8 mouse cellular contexts compared by ENCODE assay signal in the genomic region with DNA sequence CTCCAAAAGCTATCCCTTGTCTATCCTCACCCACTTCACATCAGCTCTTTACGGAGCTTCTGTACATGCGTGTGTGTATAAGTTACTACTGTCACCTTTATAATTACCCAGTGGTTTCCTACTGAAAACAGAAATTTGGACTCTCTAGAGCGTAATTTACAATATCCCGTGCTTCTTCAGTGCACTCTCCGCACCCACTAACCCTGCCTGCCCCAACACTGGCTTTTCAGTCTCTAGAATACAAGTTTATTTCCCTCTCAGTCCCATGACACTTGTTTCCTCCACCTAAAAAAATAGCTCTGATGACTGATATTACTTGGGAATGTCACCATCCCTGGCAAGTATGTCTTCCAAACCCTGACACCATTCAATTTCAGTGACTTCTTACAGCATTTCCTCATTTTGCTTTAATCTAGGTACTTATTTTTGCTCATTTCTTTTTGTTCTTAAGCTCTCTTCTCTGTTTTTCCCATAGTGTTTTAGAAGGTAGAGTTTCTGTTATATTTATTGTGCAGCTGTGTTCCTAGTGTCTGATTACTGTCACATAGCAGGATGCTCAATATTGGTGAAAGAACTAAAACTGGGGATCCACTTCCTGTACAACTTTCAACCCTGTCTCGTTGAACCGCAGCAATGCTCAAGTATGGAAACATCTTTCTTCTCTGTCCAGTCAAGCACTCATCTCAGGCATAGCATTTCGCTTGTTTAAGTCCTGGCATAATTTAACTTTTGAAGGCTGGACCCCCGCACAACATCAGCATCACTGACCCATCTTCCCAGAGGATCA. TPM values are rescaled to one million over a fixed set of nuclear protein-coding genes. Genes with fewer than 3 reads are reported as not detected.
DNase-seq lines count a peak whose midpoint lies in the region; ATAC-seq and TF ChIP-seq lines count a peak whose summit lies in the region.

No protein-coding gene starts in this region.

- peak overlapping the region; percentile 70 for H3K4me3 ChIP-seq in heart, embryonic 11.5 days (ENCODE audit: low read depth, low read length)
- H3K4me3 ChIP-seq in ES-Bruce4 (ENCODE audit: low read depth, low read length): peak overlapping the region; percentile 92
- peak overlapping the region; percentile 78 for H3K4me3 ChIP-seq in heart, embryonic 16.5 days (ENCODE audit: low read length)

- no peaks in the 10 kb centered on the region for H3K27me3 ChIP-seq in heart, embryonic 11.5 days (ENCODE audit: control insufficient read depth, insufficient read depth, low read length)
- H3K27me3 ChIP-seq in ES-Bruce4 (ENCODE audit: control insufficient read depth, insufficient read depth, low read length, poor library complexity, severe bottlenecking): no peaks in the 10 kb centered on the region
- H3K27me3 ChIP-seq in heart, embryonic 16.5 days (ENCODE audit: control insufficient read depth, insufficient read depth, low read length): no peaks in the 10 kb centered on the region

- TF ChIP-seq CTCF in ES-Bruce4 (IDR thresholded peaks at IDR 0.05; ENCODE audit: low read depth, low read length): no peak

- TF ChIP-seq EP300 in ES-Bruce4 (IDR thresholded peaks at IDR 0.05; ENCODE audit: insufficient read depth, low read depth, low read length): no peak

- intact Hi-C loops in heart, postnatal 10 days (cut with DNase I): loop anchor here (2.0 to 5.0 kb wide), 2 partner anchors 119 to 235 kb away; partner anchors contain the start of gene Gabarap

- H3K9ac ChIP-seq in heart, embryonic 11.5 days (ENCODE audit: low read depth, low read length): peak overlapping the region; percentile 92
- H3K9ac ChIP-seq in ES-Bruce4 (ENCODE audit: low read depth, poor library complexity, severe bottlenecking): peak overlapping the region; percentile 87
- peak overlapping the region; percentile 82 for H3K9ac ChIP-seq in heart, embryonic 16.5 days (ENCODE audit: low read length)

- peak overlapping the region; percentile 97 for H3K27ac ChIP-seq in heart, embryonic 11.5 days (ENCODE audit: low read depth, low read length)
- H3K27ac ChIP-seq in ES-Bruce4 (ENCODE audit: insufficient read depth, low read length): peak overlapping the region; percentile 49
- H3K27ac ChIP-seq in heart, embryonic 16.5 days (ENCODE audit: low read length): peak overlapping the region; percentile 99

- H3K4me2 ChIP-seq in heart, embryonic 11.5 days: peak overlapping the region; percentile 80
- peak overlapping the region; percentile 88 for H3K4me2 ChIP-seq in heart, embryonic 16.5 days (ENCODE audit: low read depth, low read length)

- TF ChIP-seq POLR2A in ES-Bruce4 (IDR thresholded peaks at IDR 0.05; ENCODE audit: insufficient read depth, low read length): no peak

- peaks cover 36% of the 10 kb centered on the region for H3K4me1 ChIP-seq in heart, embryonic 11.5 days (ENCODE audit: control insufficient read depth, insufficient read depth, low read length)
- H3K4me1 ChIP-seq in ES-Bruce4 (ENCODE audit: control insufficient read depth, insufficient read depth, low read length): peaks cover 3% of the 10 kb centered on the region
- H3K4me1 ChIP-seq in heart, embryonic 16.5 days (ENCODE audit: control insufficient read depth, insufficient read depth, low read length): peaks cover 41% of the 10 kb centered on the region

- H3K9me3 ChIP-seq in heart, embryonic 11.5 days (replicated peaks; ENCODE audit: control insufficient read depth, low read length): no peaks in the 10 kb centered on the region
- no peaks in the 10 kb centered on the region for H3K9me3 ChIP-seq in ES-Bruce4 (replicated peaks; ENCODE audit: control insufficient read depth, insufficient read depth, low read length, poor library complexity, severe bottlenecking)
- H3K9me3 ChIP-seq in heart, embryonic 16.5 days (replicated peaks; ENCODE audit: control insufficient read depth, low read length): no peaks in the 10 kb centered on the region

- WGBS in heart, embryonic 11.5 days (ENCODE audit: insufficient replicate concordance): 46% methylated on average over 9 of the region's 9 CpGs
- 40% methylated on average over 9 of the region's 9 CpGs for WGBS in heart, embryonic 16.5 days

- no peak for DNase-seq in heart, postnatal 10 days
- DNase-seq in embryo, embryonic 10.5 days (ENCODE audit: low spot score): no peak
- no peak for DNase-seq in gastrocnemius, postnatal 4 days (ENCODE audit: low spot score in 2 of 2)
- no peak for DNase-seq in frontal cortex, postnatal 25 days (ENCODE audit: low spot score in 2 of 2)

- ATAC-seq in heart, embryonic 11.5 days (replicated peaks; ENCODE audit: insufficient number of reproducible peaks, low FRiP score, low TSS enrichment): no peak
- no peak for ATAC-seq in heart, embryonic 16.5 days (replicated peaks; ENCODE audit: extremely low read depth, insufficient read depth, low FRiP score)
- peak; percentile 1; the same call in 1 of the 2 replicates for ATAC-seq in megakaryocyte, adult 5-6 weeks (ENCODE audit: poor library complexity, severe bottlenecking)

- no peaks in the 10 kb centered on the region for H3K36me3 ChIP-seq in heart, embryonic 11.5 days (ENCODE audit: control insufficient read depth, insufficient read depth, low read length)
- H3K36me3 ChIP-seq in ES-Bruce4 (ENCODE audit: control insufficient read depth, insufficient read depth, low read length, poor library complexity, severe bottlenecking): peaks cover 10% of the 10 kb centered on the region
- no peaks in the 10 kb centered on the region for H3K36me3 ChIP-seq in heart, embryonic 16.5 days (ENCODE audit: control insufficient read depth, insufficient read depth)

RNA-seq across cellular contexts. Expression of gene Polr2a, which starts 0.9 kb away (rescaled TPM):
- polyA plus RNA-seq in heart, embryonic 11.5 days (2014; fragmentation: Nextera tagmentation; extraction: Ambion mirVana): 29.0 and 36.7 TPM in 2 replicates
- total RNA-seq in heart, postnatal 10 days (2021): 10 to 100 TPM; 44.5 to 47.5 TPM
- 102 and 103 TPM in 2 replicates for polyA plus RNA-seq in ES-Bruce4 (2011; ENCODE audit: insufficient read depth, insufficient read length, low read depth, missing spikeins)
- polyA plus RNA-seq in heart, embryonic 16.5 days (2015; fragmentation: Nextera tagmentation; extraction: Ambion mirVana): 13.8 and 16.9 TPM in 2 replicates
- total RNA-seq in megakaryocyte, adult 5-6 weeks (2015): 116 and 118 TPM in 2 replicates
- total RNA-seq in megakaryocyte, adult 5-6 weeks (2017): 38.6 and 42.9 TPM in 2 replicates
- 10 to 100 TPM; 66.4 to 72.2 TPM for total RNA-seq in gastrocnemius, postnatal 4 days (2021)

RNA-seq across cellular contexts. Expression of gene Slc35g3, which starts 4.3 kb away (rescaled TPM):
- polyA plus RNA-seq in heart, embryonic 11.5 days (2014; fragmentation: Nextera tagmentation; extraction: Ambion mirVana): 0.10 TPM in 1 of 2 replicates, not detected in the other
- under 1 TPM; 0.17 to 0.40 TPM for total RNA-seq in heart, postnatal 10 days (2021)
- not detected in 2 replicates for polyA plus RNA-seq in ES-Bruce4 (2011; ENCODE audit: insufficient read depth, insufficient read length, low read depth, missing spikeins)
- polyA plus RNA-seq in heart, embryonic 16.5 days (2015; fragmentation: Nextera tagmentation; extraction: Ambion mirVana): 0.16 and 0.18 TPM in 2 replicates
- not detected in 2 replicates for total RNA-seq in megakaryocyte, adult 5-6 weeks (2015)
- not detected in 2 replicates for total RNA-seq in megakaryocyte, adult 5-6 weeks (2017)
- under 1 TPM in 1 of 2 experiments, not detected in 1; 0.25 TPM for total RNA-seq in gastrocnemius, postnatal 4 days (2021)

RNA-seq across cellular contexts. Expression of gene Zbtb4, which starts 8.2 kb away (rescaled TPM):
- 2.1 and 3.1 TPM in 2 replicates for polyA plus RNA-seq in heart, embryonic 11.5 days (2014; fragmentation: Nextera tagmentation; extraction: Ambion mirVana)
- total RNA-seq in heart, postnatal 10 days (2021): 10 to 100 TPM; 42.2 to 43.9 TPM
- 3.6 and 4.8 TPM in 2 replicates for polyA plus RNA-seq in ES-Bruce4 (2011; ENCODE audit: insufficient read depth, insufficient read length, low read depth, missing spikeins)
- 3.6 TPM in 2 replicates for polyA plus RNA-seq in heart, embryonic 16.5 days (2015; fragmentation: Nextera tagmentation; extraction: Ambion mirVana)
- 1.6 and 2.6 TPM in 2 replicates for total RNA-seq in megakaryocyte, adult 5-6 weeks (2015)
- total RNA-seq in megakaryocyte, adult 5-6 weeks (2017): 1.4 and 2.4 TPM in 2 replicates
- total RNA-seq in gastrocnemius, postnatal 4 days (2021): 10 to 100 TPM; 26.7 to 30.5 TPM

RNA-seq across cellular contexts. Expression of gene Chrnb1, which starts 38.2 kb away (rescaled TPM):
- 3.7 and 4.5 TPM in 2 replicates for polyA plus RNA-seq in heart, embryonic 11.5 days (2014; fragmentation: Nextera tagmentation; extraction: Ambion mirVana)
- 1 to 10 TPM; 5.8 to 7.1 TPM for total RNA-seq in heart, postnatal 10 days (2021)
- 10.1 and 12.1 TPM in 2 replicates for polyA plus RNA-seq in ES-Bruce4 (2011; ENCODE audit: insufficient read depth, insufficient read length, low read depth, missing spikeins)
- 5.8 and 6.0 TPM in 2 replicates for polyA plus RNA-seq in heart, embryonic 16.5 days (2015; fragmentation: Nextera tagmentation; extraction: Ambion mirVana)
- total RNA-seq in megakaryocyte, adult 5-6 weeks (2015): 0.32 and 0.36 TPM in 2 replicates
- total RNA-seq in megakaryocyte, adult 5-6 weeks (2017): 0.16 TPM in 1 of 2 replicates, not detected in the other
- total RNA-seq in gastrocnemius, postnatal 4 days (2021): 100 to 1,000 TPM in 1 of 2 experiments, 10 to 100 TPM in 1; 95.1 to 110 TPM

RNA-seq across cellular contexts. Expression of gene Fgf11, which starts 44.2 kb away (rescaled TPM):
- 1.5 and 2.5 TPM in 2 replicates for polyA plus RNA-seq in heart, embryonic 11.5 days (2014; fragmentation: Nextera tagmentation; extraction: Ambion mirVana)
- total RNA-seq in heart, postnatal 10 days (2021): 1 to 10 TPM; 1.9 to 3.5 TPM
- 1.8 and 2.5 TPM in 2 replicates for polyA plus RNA-seq in ES-Bruce4 (2011; ENCODE audit: insufficient read depth, insufficient read length, low read depth, missing spikeins)
- 2.2 and 3.0 TPM in 2 replicates for polyA plus RNA-seq in heart, embryonic 16.5 days (2015; fragmentation: Nextera tagmentation; extraction: Ambion mirVana)
- 0.14 TPM in 1 of 2 replicates, not detected in the other for total RNA-seq in megakaryocyte, adult 5-6 weeks (2015)
- total RNA-seq in megakaryocyte, adult 5-6 weeks (2017): not detected in 2 replicates
- total RNA-seq in gastrocnemius, postnatal 4 days (2021): 10 to 100 TPM; 10.1 to 13.8 TPM

Comparison
In these comparisons a context has a peak if more than half of its experiments do, and no peak if none do; other contexts are left out.
1. H3K27ac ChIP-seq: peak in every context shown above with its lines; median percentile 99 in heart, embryonic 16.5 days; 97 in heart, embryonic 11.5 days; 49 in ES-Bruce4.
2. RNA of gene Zbtb4, which starts 8.2 kb away (total RNA-seq): 42.2 to 43.9 TPM in heart, postnatal 10 days and 26.7 to 30.5 TPM in gastrocnemius, postnatal 4 days; 1.4 to 2.6 TPM in megakaryocyte, adult 5-6 weeks; every median in the first group is over 4 times any median in the second.
3. Peak in every context shown above with its lines, with median percentiles within 50 percentile points of each other: H3K4me3 ChIP-seq and H3K9ac ChIP-seq.